Mouse (Mus musculus) myocyte (in vitro differentiated cells): ENCODE results near the gene Trem1. TPM values are rescaled to one million over a fixed set of nuclear protein-coding genes. Genes with fewer than 3 reads are reported as not detected.

Source experiments
- H3K27me3 ChIP-seq: one replicate; pipeline ENCODE4 v1.6.1; 2011; ENCODE audit not compliant: control insufficient read depth, insufficient read depth, insufficient read length
- H3K36me3 ChIP-seq: one replicate; pipeline ENCODE4 v1.6.1; 2011; ENCODE audit not compliant: control insufficient read depth, insufficient read depth
- H3K4me2 ChIP-seq: one replicate; pipeline ENCODE4 v1.6.1; 2011; ENCODE audit warnings: low read depth, control low read depth
- H3K4me3 ChIP-seq: one replicate; pipeline ENCODE4 v1.5.1; 2011; ENCODE audit warnings: mild to moderate bottlenecking, control low read depth, moderate library complexity
- H3K79me2 ChIP-seq: one replicate; pipeline ENCODE4 v1.6.1; 2011; ENCODE audit not compliant: control insufficient read depth, insufficient read depth
- H3ac ChIP-seq: one replicate; pipeline ENCODE4 v1.6.1; 2011; ENCODE audit not compliant: control insufficient read depth, insufficient read length
- CEBPB ChIP-seq: IDR thresholded peaks from 2 replicates; pipeline ENCODE4 v1.6.1; 2011; ENCODE audit warnings: mild to moderate bottlenecking, moderate library complexity; ENCODE audit not compliant: poor library complexity, insufficient read depth, severe bottlenecking
- E2F4 ChIP-seq: IDR thresholded peaks from one replicate; pipeline ENCODE4 v1.6.1; 2011; ENCODE audit warnings: mild to moderate bottlenecking, control low read depth, moderate library complexity; ENCODE audit not compliant: insufficient read depth
- MAX ChIP-seq: IDR thresholded peaks from one replicate; pipeline ENCODE4 v1.6.1; 2011; ENCODE audit warnings: low read depth, mild to moderate bottlenecking, control low read depth
- MYOD1 ChIP-seq, 3 experiments: IDR thresholded peaks; one replicate each; pipeline ENCODE4 v1.6.1; 2011; ENCODE audit warnings: control low read depth in 2 of 3, low read depth in 2 of 3, mild to moderate bottlenecking in 2 of 3, moderate library complexity in 1 of 3; ENCODE audit not compliant: insufficient read length in 2 of 3, control insufficient read depth in 1 of 3
- MYOG ChIP-seq, 3 experiments: IDR thresholded peaks; one replicate each; pipeline ENCODE4 v1.6.1; 2011; ENCODE audit warnings: control low read depth in 2 of 3, low read depth in 2 of 3, mild to moderate bottlenecking in 2 of 3; ENCODE audit not compliant: insufficient read length in 2 of 3, control insufficient read depth in 1 of 3, insufficient read depth in 1 of 3
- POLR2A ChIP-seq: IDR thresholded peaks from one replicate; pipeline ENCODE4 v1.6.1; 2011; ENCODE audit warnings: low read depth, mild to moderate bottlenecking, control low read depth, moderate library complexity; ENCODE audit not compliant: insufficient read length
- POLR2AphosphoS2 ChIP-seq: IDR thresholded peaks from one replicate; pipeline ENCODE4 v1.6.1; 2011; ENCODE audit warnings: low read depth, control low read depth; ENCODE audit not compliant: insufficient read length
- REST ChIP-seq: IDR thresholded peaks from one replicate; pipeline ENCODE4 v1.6.1; 2011; ENCODE audit warnings: mild to moderate bottlenecking, control low read depth, moderate library complexity; ENCODE audit not compliant: insufficient read depth, insufficient read length
- SRF ChIP-seq: IDR thresholded peaks from one replicate; pipeline ENCODE4 v1.6.1; 2011; ENCODE audit warnings: low read depth; ENCODE audit not compliant: control insufficient read depth, insufficient read length
- TCF12 ChIP-seq: IDR thresholded peaks from one replicate; pipeline ENCODE4 v1.6.1; 2011; ENCODE audit warnings: mild to moderate bottlenecking, control low read depth; ENCODE audit not compliant: poor library complexity, insufficient read depth, severe bottlenecking
- TCF3 ChIP-seq: IDR thresholded peaks from one replicate; pipeline ENCODE4 v1.6.1; 2011; ENCODE audit warnings: low read depth, control low read depth; ENCODE audit not compliant: insufficient read length
- USF1 ChIP-seq: IDR thresholded peaks from one replicate; pipeline ENCODE4 v1.6.1; 2011; ENCODE audit warnings: low read depth, mild to moderate bottlenecking, control low read depth, moderate library complexity
- polyA plus RNA-seq: library from polyadenylated mRNA; unstranded; fragments of >200 nt; fragmentation: generic; extraction: Trizol; gene quantifications from one replicate; pipeline ENCODE4 v1.2.1, GENCODE M21; 2012; ENCODE audit warnings: missing spikeins

Trem1 gene
- polyA plus RNA-seq, 1 experiment: not detected

GRCm38 (mm10) chr17:48249501-48249900 is 16.9 kb downstream of the Trem1 start:
- Histone ChIP-seq H3K4me2 (no peak overlapping the region), H3ac (no peak overlapping the region), H3K79me2 (no peaks in the 10 kb centered on the region), H3K36me3 (no peaks in the 10 kb centered on the region), H3K27me3 (no peaks in the 10 kb centered on the region), H3K4me3 (no peak overlapping the region)
- TF ChIP-seq POLR2A: no peak
- TF ChIP-seq REST: no peak
- TF ChIP-seq CEBPB: no peak
- TF ChIP-seq USF1: no peak
- no peak for TF ChIP-seq MYOD1 (IDR thresholded peaks at IDR 0.05; ENCODE audit: control insufficient read depth in 1 of 3, insufficient read length in 2 of 3, low read depth in 2 of 3)
- TF ChIP-seq TCF3: no peak
- TF ChIP-seq TCF12: no peak
- no peak for TF ChIP-seq MAX
- TF ChIP-seq MYOG (IDR thresholded peaks at IDR 0.05; ENCODE audit: control insufficient read depth in 1 of 3, insufficient read depth in 1 of 3, insufficient read length in 2 of 3, low read depth in 2 of 3): no peak
- no peak for TF ChIP-seq POLR2AphosphoS2

- H3ac ChIP-seq: no peak overlapping the region
- no peaks in the 10 kb centered on the region for H3K36me3 ChIP-seq
- no peaks in the 10 kb centered on the region for H3K27me3 ChIP-seq
- H3K4me2 ChIP-seq: no peak overlapping the region
- TF ChIP-seq MYOG (IDR thresholded peaks at IDR 0.05; ENCODE audit: control insufficient read depth in 1 of 3, insufficient read depth in 1 of 3, insufficient read length in 2 of 3, low read depth in 2 of 3) (no peak), REST (no peak), TCF3 (no peak), POLR2AphosphoS2 (no peak), CEBPB (no peak), E2F4 (no peak)
- no peaks in the 10 kb centered on the region for H3K79me2 ChIP-seq
- no peak overlapping the region for H3K4me3 ChIP-seq
Observed at GRCm38 (mm10) chr17:48250631-48251030, 18.1 kb downstream of the Trem1 start.

GRCm38 (mm10) chr17:48256575-48256974 is 24.0 kb downstream of the Trem1 start:
- H3K4me3 ChIP-seq: no peak overlapping the region
- H3K79me2 ChIP-seq: no peaks in the 10 kb centered on the region
- no peak overlapping the region for H3ac ChIP-seq
- H3K36me3 ChIP-seq: no peaks in the 10 kb centered on the region
- no peak overlapping the region for H3K4me2 ChIP-seq
- H3K27me3 ChIP-seq: no peaks in the 10 kb centered on the region
- TF ChIP-seq MYOD1 (IDR thresholded peaks at IDR 0.05; ENCODE audit: control insufficient read depth in 1 of 3, insufficient read length in 2 of 3, low read depth in 2 of 3) (no peak), E2F4 (no peak), TCF3 (no peak), REST (no peak), TCF12 (no peak), SRF (no peak), POLR2A (no peak), MYOG (IDR thresholded peaks at IDR 0.05; ENCODE audit: control insufficient read depth in 1 of 3, insufficient read depth in 1 of 3, insufficient read length in 2 of 3, low read depth in 2 of 3) (no peak), CEBPB (no peak), USF1 (no peak), MAX (no peak), POLR2AphosphoS2 (no peak)

DNA sequence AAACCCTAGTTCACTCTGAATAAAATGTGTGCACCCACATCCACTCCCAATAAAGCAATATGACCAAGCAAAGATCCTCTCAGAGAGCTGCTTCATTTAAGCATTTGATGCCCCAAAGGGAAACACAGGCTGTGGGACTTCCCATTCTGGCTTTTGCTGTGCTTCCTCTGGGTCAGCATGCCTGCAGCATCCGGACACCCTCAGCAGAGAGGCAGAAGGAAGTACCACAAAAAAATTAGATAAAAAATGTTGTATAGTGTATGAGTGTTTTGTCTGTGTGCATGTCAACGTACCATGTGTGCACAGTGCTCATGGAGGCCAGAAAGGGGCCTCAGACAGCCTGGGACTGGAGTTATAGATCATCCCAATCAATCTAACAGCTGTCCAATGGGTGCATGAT is 29.3 kb downstream of the Trem1 start:
- no peaks in the 10 kb centered on the region for H3K79me2 ChIP-seq
- TF ChIP-seq MYOG (IDR thresholded peaks at IDR 0.05; ENCODE audit: control insufficient read depth in 1 of 3, insufficient read depth in 1 of 3, insufficient read length in 2 of 3, low read depth in 2 of 3) (no peak), REST (no peak), E2F4 (no peak)

DNA sequence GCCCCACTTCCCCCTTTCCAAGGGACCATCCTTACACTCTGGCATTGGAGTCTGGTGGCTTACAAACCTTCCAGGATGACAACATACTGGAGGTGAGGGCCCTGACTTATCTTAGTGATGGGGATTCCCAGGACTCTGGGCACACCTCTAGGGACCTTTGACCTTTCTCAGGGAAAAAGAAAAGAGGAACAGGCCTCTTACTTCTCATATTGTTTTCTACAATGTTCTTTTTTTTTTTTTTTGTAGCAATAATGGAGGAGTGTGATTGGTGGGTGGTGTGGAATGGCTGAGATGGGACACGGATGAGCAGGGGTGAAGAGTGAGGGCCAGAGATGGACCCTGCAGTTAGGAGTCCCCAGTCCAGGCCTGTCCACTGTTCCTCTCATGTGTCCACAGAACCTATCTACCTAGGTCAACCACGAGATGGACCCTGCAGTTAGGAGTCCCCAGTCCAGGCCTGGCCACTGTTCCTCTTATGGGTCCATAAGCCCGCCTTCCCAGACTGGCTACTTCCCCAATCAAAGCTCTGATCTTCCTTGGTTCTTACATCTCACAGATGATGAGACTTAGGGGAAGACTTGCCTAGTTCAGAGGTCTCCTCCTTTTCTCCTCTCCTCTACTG is 31.3 kb downstream of the Trem1 start, which contains the start of gene Treml4:
Gene Treml4, plus strand, starts transcription at position 555 of the 622 bp plus-strand sequence.
- no peaks in the 10 kb centered on the region for H3K79me2 ChIP-seq
- no peak within 1 kb of the TSS for H3K4me3 ChIP-seq
- no peak within 1 kb of the TSS for H3K4me2 ChIP-seq
- H3ac ChIP-seq: no peak within 1 kb of the TSS
- no peaks in the 10 kb centered on the region for H3K27me3 ChIP-seq
- no peak for TF ChIP-seq POLR2AphosphoS2
- no peaks in the 10 kb centered on the region for H3K36me3 ChIP-seq

More for the DNA sequence above, 29.3 kb downstream of the Trem1 start:
- H3K4me3 ChIP-seq: no peak overlapping the region
- no peaks in the 10 kb centered on the region for H3K36me3 ChIP-seq
- H3ac ChIP-seq: no peak overlapping the region
- H3K27me3 ChIP-seq: no peaks in the 10 kb centered on the region
- no peak overlapping the region for H3K4me2 ChIP-seq
